Mouse (Mus musculus): Measurements from ENCODE around the gene Klrb1.
"Not testable (repeated sequence)": the region's sequence is repeated elsewhere in the genome, so short reads cannot be mapped to it uniquely, and the experiment has no call there.

Gene Klrb1

DNA sequence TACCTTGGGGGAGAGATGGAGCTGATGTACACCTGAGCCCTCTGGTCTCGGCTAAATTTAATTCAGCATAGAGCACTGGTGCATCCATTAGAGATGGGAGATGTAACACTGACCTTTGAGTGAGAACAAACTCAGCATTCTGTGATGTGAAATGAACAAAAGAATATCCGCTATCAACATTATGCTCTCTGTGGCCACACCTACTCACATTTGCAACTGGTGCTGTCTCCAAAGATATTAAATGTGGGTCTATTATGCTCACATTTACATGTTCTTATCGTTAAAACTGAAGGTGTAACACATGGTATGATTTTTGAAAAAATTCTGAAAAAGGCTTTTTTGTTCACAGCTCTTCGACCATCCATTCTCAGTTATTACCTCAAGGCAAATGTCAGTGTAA, at the start of gene Klrb1:
Gene Klrb1 (minus strand): TSS at position 101 of the 400 bp plus-strand sequence.
- in situ Hi-C loops (cut with MboI; ENCODE audit: unreplicated experiment in 2 of 2) = no loop called here

GRCm38 (mm10) chr6:128769481-128770253, 46.8 kb upstream of the Klrb1 start:
- in situ Hi-C loops (cut with MboI; ENCODE audit: unreplicated experiment in 2 of 2) = loop anchor here (5.0 to 10.0 kb wide), 4 partner anchors 33 to 488 kb away; partner anchors contain the start of gene Fkbp4 (in 1 of the 2)

DNA sequence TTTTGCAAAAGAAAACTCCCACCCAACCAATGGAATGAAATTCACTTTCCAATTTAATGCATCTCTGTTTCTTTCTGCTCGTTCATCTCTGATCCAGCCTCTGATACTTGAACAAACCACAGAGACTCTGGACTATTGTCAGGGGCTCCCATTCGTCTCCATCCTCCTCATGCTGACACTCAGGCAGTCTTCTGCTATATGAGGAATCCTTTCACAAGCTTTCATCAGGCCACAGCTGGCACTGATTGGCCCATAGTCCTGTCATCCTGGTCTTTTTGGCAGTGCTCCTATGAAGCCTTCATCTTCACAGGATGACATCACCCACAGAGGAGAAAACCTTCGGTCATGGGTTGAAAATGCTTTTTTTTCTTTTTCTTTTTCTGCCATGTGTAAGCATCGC, 45.2 kb upstream of the Klrb1 start:
- in situ Hi-C loops (cut with MboI; ENCODE audit: unreplicated experiment in 2 of 2) = loop anchor here (5.0 to 10.0 kb wide), 4 partner anchors 34 to 489 kb away; partner anchors contain the start of gene Fkbp4 (in 1 of the 2)

GRCm38 (mm10) chr6:128766486-128767254, 43.8 kb upstream of the Klrb1 start:
- in situ Hi-C loops (cut with MboI; ENCODE audit: unreplicated experiment in 2 of 2) = loop anchor here (5.0 to 10.0 kb wide), 4 partner anchors 36 to 491 kb away; partner anchors contain the start of gene Fkbp4 (in 1 of the 2)

DNA sequence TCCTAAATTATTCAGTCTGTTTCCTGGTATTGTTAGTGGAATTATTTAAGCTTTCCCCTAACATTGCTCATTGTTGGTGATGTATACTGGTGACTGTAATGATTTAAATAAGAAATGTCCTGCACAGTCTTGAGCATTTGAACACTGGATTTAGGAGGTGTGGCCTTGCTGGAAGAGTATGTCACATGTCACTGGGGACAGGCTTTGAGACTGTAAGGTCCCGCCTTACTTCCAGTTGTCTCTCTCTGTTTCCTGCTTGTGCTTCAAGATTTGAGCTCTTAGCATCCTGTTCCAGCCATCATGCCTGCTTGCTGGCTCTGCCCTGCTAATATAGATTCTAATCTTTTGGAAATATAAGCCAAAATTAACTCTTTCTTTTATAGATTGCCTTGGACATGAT, 42.4 kb upstream of the Klrb1 start:
- in situ Hi-C loops (cut with MboI; ENCODE audit: unreplicated experiment in 2 of 2) = loop anchor here (5.0 to 10.0 kb wide), 4 partner anchors 37 to 492 kb away; partner anchors contain the start of gene Fkbp4 (in 1 of the 2)

DNA sequence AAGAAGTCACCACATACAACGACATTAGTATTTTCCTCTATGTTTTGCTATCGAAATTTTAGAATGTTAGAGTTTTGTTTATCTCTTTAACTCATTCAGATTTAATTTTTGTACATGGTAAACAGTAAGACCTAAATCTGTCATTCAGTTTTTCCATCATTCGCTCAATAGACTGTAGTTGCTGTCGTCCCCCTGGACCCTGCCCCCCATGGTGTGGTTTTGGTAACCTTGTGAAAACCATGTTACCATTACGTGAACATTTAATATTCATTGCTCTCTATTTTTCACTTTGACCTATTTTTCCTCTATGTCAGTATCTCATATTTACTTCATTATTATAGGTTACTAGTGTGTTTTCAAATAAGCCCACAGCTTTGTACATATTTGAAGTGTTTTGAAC, 41.7 kb upstream of the Klrb1 start:
- in situ Hi-C loops (cut with MboI; ENCODE audit: unreplicated experiment in 2 of 2) = loop anchor here (5.0 to 10.0 kb wide), 2 partner anchors 162 to 330 kb away; partner anchors contain the start of gene Fkbp4 (in 1 of the 2)

DNA sequence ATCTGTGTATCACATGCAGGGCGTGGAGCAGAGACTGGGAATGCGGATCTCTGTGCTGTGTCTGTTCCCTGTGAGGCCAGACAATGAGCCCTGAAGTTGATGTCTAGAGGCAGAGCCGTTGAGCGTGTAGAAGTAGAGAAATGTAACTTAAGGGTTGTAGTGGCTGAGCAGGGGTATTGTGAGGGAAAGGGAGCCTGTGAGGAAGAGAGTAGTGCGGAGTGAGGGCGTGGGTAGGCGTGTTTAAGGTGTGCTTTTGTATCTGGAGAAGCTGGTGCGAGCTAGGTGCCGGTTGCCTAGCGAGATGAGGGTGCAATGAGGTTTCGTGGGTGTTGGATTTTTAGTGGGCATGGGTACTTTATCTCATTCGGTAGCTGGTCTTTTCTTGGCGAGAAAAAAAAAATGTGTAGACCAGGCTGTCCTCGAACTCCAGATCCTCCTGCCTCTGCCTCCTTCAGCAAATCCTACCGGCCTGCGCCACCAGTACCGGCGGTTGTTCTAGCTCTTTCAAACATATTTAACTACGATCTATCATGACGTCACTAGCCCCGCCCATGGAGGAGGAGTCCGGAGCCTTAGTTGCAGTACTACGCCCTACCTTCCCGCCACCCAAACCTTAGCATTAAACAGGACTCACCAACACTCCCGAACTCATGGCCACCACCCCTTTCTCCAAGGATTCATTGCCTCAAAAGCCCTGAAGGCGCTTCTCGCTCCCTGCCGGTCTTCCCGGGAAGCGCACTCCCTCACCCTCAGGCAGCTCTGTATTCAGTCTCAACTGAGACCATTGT, 41.1 kb upstream of the Klrb1 start:
- in situ Hi-C loops (cut with MboI; ENCODE audit: unreplicated experiment in 2 of 2) = loop anchor here (5.0 to 10.0 kb wide), 2 partner anchors 162 to 329 kb away; partner anchors contain the start of gene Fkbp4 (in 1 of the 2)

DNA sequence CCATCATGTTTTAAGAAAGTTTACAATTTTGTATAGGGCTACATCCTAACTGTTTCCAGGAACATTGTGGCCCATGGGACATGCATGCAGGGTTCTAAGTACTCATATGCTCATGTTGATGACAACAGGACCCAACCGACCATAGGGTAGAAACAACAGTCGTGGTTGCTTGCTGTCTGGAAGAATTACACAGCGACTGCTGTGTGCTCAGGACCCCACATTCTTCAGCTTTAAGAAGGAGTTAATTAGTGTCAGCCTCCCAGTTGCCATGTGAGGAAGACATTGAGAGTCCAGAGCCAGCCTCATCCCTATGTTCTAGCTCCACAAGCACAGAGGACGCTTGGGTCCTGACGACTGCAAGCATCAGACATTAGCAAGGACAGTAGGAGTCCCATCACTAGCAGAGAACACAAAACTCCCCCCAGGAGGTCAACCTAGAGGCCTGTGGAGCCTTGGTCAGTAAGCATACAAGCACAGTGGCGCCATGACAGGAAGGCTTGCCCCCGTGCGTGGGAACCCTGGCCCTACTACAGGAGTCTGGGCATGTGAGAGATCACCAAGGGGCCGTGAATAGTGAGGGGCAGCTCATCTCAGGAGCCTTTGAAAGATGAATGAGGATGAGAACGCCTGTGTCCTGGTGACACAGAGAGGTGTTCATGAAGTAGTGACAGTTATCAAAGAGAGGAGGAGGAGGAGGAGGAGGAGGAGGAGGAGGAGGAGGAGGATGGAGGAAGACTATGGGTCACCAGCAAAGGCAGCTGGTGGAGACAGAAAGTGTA, 40.2 kb upstream of the Klrb1 start:
- in situ Hi-C loops (cut with MboI; ENCODE audit: unreplicated experiment in 2 of 2) = loop anchor here (5.0 to 10.0 kb wide), 2 partner anchors 161 to 328 kb away; partner anchors contain the start of gene Fkbp4 (in 1 of the 2)

DNA sequence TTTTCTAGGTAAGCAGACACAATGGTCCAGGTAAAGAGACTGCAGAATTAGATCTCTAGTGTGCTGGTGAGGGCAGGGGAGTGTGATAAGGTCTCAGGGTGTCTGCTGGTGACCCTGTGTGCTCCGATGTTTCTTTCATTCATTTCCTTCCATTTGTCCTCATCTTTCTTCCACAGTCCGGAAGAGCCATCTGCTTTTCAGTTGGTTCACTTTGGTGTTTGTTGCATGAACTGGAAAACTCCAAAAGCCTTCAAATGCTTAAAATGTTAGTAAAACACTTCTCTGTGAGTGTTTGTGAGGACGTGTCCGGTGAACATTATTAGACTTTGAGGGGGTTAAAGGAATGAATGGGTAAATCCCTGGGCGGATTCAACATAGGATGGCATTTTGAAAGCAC, 38.3 kb upstream of the Klrb1 start:
- in situ Hi-C loops (cut with MboI; ENCODE audit: unreplicated experiment in 2 of 2) = loop anchor here (5.0 to 10.0 kb wide), 2 partner anchors 159 to 326 kb away; partner anchors contain the start of gene Fkbp4 (in 1 of the 2)

DNA sequence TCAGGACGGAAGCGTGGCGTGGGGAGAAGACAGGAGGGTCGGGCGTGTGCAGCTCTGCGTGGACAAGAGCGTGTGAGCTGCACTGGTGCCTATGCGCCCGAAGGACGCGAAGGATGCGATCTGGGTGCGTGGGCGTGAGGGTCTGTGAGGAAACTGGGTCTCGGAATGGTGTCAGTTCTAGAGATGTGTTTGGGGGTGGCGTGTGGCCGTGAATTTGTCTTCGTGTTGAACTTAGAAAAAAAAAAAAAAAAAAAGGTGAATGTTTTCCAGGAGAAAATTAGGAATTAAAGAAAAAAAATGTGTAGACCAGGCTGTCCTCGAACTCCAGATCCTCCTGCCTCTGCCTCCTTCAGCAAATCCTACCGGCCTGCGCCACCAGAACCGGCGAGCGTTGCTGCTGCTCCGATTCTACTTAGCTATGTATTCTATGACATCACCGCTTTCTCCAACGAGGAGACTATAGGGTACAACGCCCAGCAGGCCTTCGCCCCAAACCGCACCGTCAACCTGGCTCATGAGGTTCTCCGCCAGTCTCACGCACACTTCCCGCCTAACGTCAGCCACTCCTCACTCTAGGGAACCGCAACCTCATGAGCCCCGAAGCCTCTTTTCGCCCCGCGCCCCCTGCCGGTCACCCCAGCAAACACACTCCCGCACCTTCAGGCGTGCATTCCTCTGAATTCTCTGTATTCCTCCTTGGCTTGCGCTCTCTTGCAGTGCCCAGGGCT, 37.7 kb upstream of the Klrb1 start:
- in situ Hi-C loops (cut with MboI; ENCODE audit: unreplicated experiment in 2 of 2) = loop anchor here (5.0 to 10.0 kb wide), 2 partner anchors 158 to 326 kb away; partner anchors contain the start of gene Fkbp4 (in 1 of the 2)

DNA sequence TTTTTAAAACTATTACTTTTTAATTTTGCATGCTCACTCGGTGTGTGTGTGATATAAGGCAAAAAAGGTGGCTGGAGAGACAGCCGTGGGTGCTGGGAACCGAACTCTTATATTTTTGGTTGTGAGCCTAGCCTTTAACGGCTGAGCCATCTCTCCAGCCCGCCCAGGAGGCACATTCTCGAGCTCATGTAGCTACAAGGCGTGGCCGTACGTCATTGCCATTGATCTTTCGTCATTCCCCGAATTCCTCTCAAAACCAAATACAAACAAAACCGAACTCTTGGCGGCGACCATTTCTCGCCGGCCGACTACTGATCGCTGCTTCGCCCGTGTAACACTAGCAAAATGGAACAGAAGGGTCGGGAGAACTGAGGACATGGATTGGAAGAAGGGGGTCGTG, 37.2 kb upstream of the Klrb1 start:
- in situ Hi-C loops (cut with MboI; ENCODE audit: unreplicated experiment in 2 of 2) = loop anchor here (5.0 to 10.0 kb wide), 2 partner anchors 158 to 325 kb away; partner anchors contain the start of gene Fkbp4 (in 1 of the 2)

- in situ Hi-C loops (cut with MboI; ENCODE audit: unreplicated experiment in 2 of 2) = no loop called here
Measured at GRCm38 (mm10) chr6:128759221-128759950, 36.5 kb upstream of the Klrb1 start.

- in situ Hi-C loops (cut with MboI; ENCODE audit: unreplicated experiment in 2 of 2) = not testable (repeated sequence)
Measured at GRCm38 (mm10) chr6:128755402-128755763, 32.5 kb upstream of the Klrb1 start.

- in situ Hi-C loops (cut with MboI; ENCODE audit: unreplicated experiment in 2 of 2) = not testable (repeated sequence)
Measured at GRCm38 (mm10) chr6:128754748-128755401, 32.0 kb upstream of the Klrb1 start.

DNA sequence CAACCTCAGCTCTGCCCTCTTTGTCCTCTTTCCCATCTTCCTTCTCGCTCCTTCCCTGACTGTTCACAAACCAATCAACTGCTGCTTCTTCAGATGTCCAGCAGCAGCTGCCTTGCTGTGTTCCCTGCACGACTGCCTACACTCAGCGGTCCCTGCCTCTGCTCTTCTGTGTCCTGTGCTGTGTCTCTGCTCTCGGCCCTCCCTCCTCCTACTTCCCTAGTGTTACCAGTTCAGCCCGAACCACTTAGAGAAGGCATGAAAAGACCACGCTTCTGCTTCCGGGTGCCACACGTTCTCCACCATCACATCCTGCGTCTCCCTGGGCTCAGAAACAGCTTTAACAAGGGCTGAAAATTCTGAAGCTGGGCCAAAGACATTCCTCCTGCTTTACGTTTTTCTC, 31.4 kb upstream of the Klrb1 start:
- in situ Hi-C loops (cut with MboI; ENCODE audit: unreplicated experiment in 2 of 2) = not testable (repeated sequence)

GRCm38 (mm10) chr6:128753610-128754224, 30.9 kb upstream of the Klrb1 start:
- in situ Hi-C loops (cut with MboI; ENCODE audit: unreplicated experiment in 2 of 2) = not testable (repeated sequence)

GRCm38 (mm10) chr6:128747006-128747405, 24.1 kb upstream of the Klrb1 start:
- in situ Hi-C loops (cut with MboI; ENCODE audit: unreplicated experiment in 2 of 2) = loop anchor here in 1 of 2 experiments (5.0 to 10.0 kb wide), 2 partner anchors 90 to 112 kb away; no protein-coding TSS in a partner anchor
